In genomic region chr4:106225184-106225862, GRCm38 (mm10) we compare ENCODE assay signal across 8 mouse cellular contexts.
DNase-seq lines count a peak whose midpoint lies in the region; ATAC-seq and TF ChIP-seq lines count a peak whose summit lies in the region.

No protein-coding gene starts in this region.

- H3K27me3 ChIP-seq in E14TG2a.4 (ENCODE audit: insufficient read depth, low read length) = peaks cover 2% of the 10 kb centered on the region; the same call in 1 of the 2 replicates
- H3K27me3 ChIP-seq in heart, adult 2 months (ENCODE audit: control insufficient read depth, insufficient read depth, low read length) = no peaks in the 10 kb centered on the region
- no peaks in the 10 kb centered on the region for H3K27me3 ChIP-seq in kidney, postnatal 0 days (ENCODE audit: insufficient read depth, low read length)
- no peaks in the 10 kb centered on the region for H3K27me3 ChIP-seq in lung, embryonic 14.5 days (ENCODE audit: insufficient read depth, low read length)

- no peaks in the 10 kb centered on the region for H3K79me2 ChIP-seq in heart, adult 2 months (replicated peaks; ENCODE audit: control insufficient read depth, insufficient read depth, low read length)

- 0 out of 2 replicates have a peak, but pooled peaks have one; percentile 36 for TF ChIP-seq EP300 in heart, adult 2 months (IDR thresholded peaks at IDR 0.05; ENCODE audit: insufficient read depth, low read depth, low read length)

- no peak for ATAC-seq in kidney, postnatal 0 days (replicated peaks; ENCODE audit: low FRiP score, low read depth)
- no peak for ATAC-seq in lung, embryonic 14.5 days (ENCODE audit: insufficient read depth)
- ATAC-seq in neutrophil, adult 5-6 weeks (ENCODE audit: extremely low read depth, insufficient number of reproducible peaks, low FRiP score, poor library complexity, severe bottlenecking) = peak; percentile 20; the same call in 1 of the 2 replicates

- no peaks in the 10 kb centered on the region for H3K9me3 ChIP-seq in E14TG2a.4 (ENCODE audit: low read length)
- no peaks in the 10 kb centered on the region for H3K9me3 ChIP-seq in kidney, postnatal 0 days (replicated peaks; ENCODE audit: low read length)
- H3K9me3 ChIP-seq in lung, embryonic 14.5 days (ENCODE audit: low read depth, low read length) = no peaks in the 10 kb centered on the region

- no peaks in the 10 kb centered on the region for H3K36me3 ChIP-seq in E14TG2a.4 (ENCODE audit: insufficient read depth, low read length)
- no peaks in the 10 kb centered on the region for H3K36me3 ChIP-seq in heart, adult 2 months (ENCODE audit: control insufficient read depth, insufficient read depth, low read length)
- H3K36me3 ChIP-seq in kidney, postnatal 0 days (ENCODE audit: insufficient read depth, low read length) = no peaks in the 10 kb centered on the region
- H3K36me3 ChIP-seq in lung, embryonic 14.5 days (ENCODE audit: insufficient read depth) = no peaks in the 10 kb centered on the region

- no peak overlapping the region for H3K9ac ChIP-seq in heart, adult 2 months (ENCODE audit: low read depth, low read length)
- no peak overlapping the region for H3K9ac ChIP-seq in kidney, postnatal 0 days (ENCODE audit: low read depth, low read length)
- no peak overlapping the region for H3K9ac ChIP-seq in lung, embryonic 14.5 days

- no peak overlapping the region for H3K27ac ChIP-seq in heart, adult 2 months
- no peak overlapping the region for H3K27ac ChIP-seq in kidney, postnatal 0 days
- H3K27ac ChIP-seq in lung, embryonic 14.5 days (ENCODE audit: low read depth) = no peak overlapping the region

- no peaks in the 10 kb centered on the region for H3K4me1 ChIP-seq in E14TG2a.4 (replicated peaks; ENCODE audit: low read depth, low read length)
- peaks cover 1% of the 10 kb centered on the region; the same call in 1 of the 2 replicates for H3K4me1 ChIP-seq in heart, adult 2 months (ENCODE audit: control insufficient read depth, insufficient read depth, low read length)
- no peaks in the 10 kb centered on the region for H3K4me1 ChIP-seq in kidney, postnatal 0 days (replicated peaks; ENCODE audit: insufficient read depth, low read length)
- H3K4me1 ChIP-seq in lung, embryonic 14.5 days (ENCODE audit: insufficient read depth) = no peaks in the 10 kb centered on the region

- peak; percentile 72 for TF ChIP-seq CTCF in E14TG2a.4 (conservative IDR thresholded peaks at IDR 0.05; ENCODE audit: low read length)
- TF ChIP-seq CTCF in heart, adult 2 months (IDR thresholded peaks at IDR 0.05) = peak; percentile 91
- TF ChIP-seq CTCF in kidney, postnatal 0 days (IDR thresholded peaks at IDR 0.05; ENCODE audit: low read depth) = peak; percentile 89
- peak; percentile 89 for TF ChIP-seq CTCF in lung, embryonic 14.5 days (IDR thresholded peaks at IDR 0.05; ENCODE audit: low read depth)

- peak; percentile 65 for DNase-seq in 416B (ENCODE audit: low read depth)
- peak; percentile 84 for DNase-seq in embryo, embryonic 10.5 days (ENCODE audit: low spot score)
- peak; percentile 44 to 69 for DNase-seq in heart, adult 2 months
- peak; percentile 81 for DNase-seq in kidney, postnatal 0 days (ENCODE audit: low spot score)
- DNase-seq in lung, embryonic 14.5 days = peak; percentile 86
- DNase-seq in urinary bladder, postnatal 36 days (ENCODE audit: low spot score in 2 of 2) = peak; percentile 55 to 62

- peak overlapping the region; percentile 27; the same call in 1 of the 2 replicates for H3K4me2 ChIP-seq in kidney, postnatal 0 days (ENCODE audit: low read length)
- peak overlapping the region; percentile 33; the same call in 1 of the 2 replicates for H3K4me2 ChIP-seq in lung, embryonic 14.5 days

- 44% methylated on average over 12 of the region's 12 CpGs for WGBS in heart, adult 2 months
- 56% methylated on average over 12 of the region's 12 CpGs for WGBS in kidney, postnatal 0 days
- WGBS in lung, embryonic 14.5 days = 44% methylated on average over 12 of the region's 12 CpGs

- no peak overlapping the region for H3K4me3 ChIP-seq in E14TG2a.4 (replicated peaks; ENCODE audit: low read length)
- no peak overlapping the region for H3K4me3 ChIP-seq in heart, adult 2 months
- no peak overlapping the region for H3K4me3 ChIP-seq in kidney, postnatal 0 days (replicated peaks; ENCODE audit: low read depth, low read length)
- H3K4me3 ChIP-seq in lung, embryonic 14.5 days (ENCODE audit: low read depth, low read length) = no peak overlapping the region

- intact Hi-C loops in heart, adult 2 months (cut with DNase I) = loop anchor here (1.0 to 5.0 kb wide), 3 partner anchors 98 to 1193 kb away; no protein-coding TSS in a partner anchor

- TF ChIP-seq POLR2A in heart, adult 2 months (IDR thresholded peaks at IDR 0.05; ENCODE audit: insufficient read depth, low read depth, low read length) = no peak
